Mouse (Mus musculus) stomach, embryonic 15.5 days (tissue): ENCODE results near the gene Myg1. TPM values are rescaled to one million over a fixed set of nuclear protein-coding genes. Genes with fewer than 3 reads are reported as not detected.

Source experiments
- ATAC-seq: fragments of 200-750 bp; cut with Nextera tagmentation; 2 replicates; pipeline ENCODE4 v1.8.0; 2017; ENCODE audit warnings: low read depth, moderate number of reproducible peaks, moderate TSS enrichment; ENCODE audit not compliant: insufficient read depth, low FRiP score
- H3K27ac ChIP-seq: fragments of 300-500 bp; sonication (generic); 2 replicates; pipeline ENCODE4 v1.5.1; 2015; ENCODE audit warnings: mild to moderate bottlenecking, inconsistent platforms
- H3K27me3 ChIP-seq: fragments of 300-500 bp; sonication (generic); replicated peaks from 2 replicates; pipeline ENCODE4 v1.6.1; 2015; ENCODE audit warnings: inconsistent platforms
- H3K36me3 ChIP-seq: fragments of 300-500 bp; sonication (generic); 2 replicates; pipeline ENCODE4 v1.6.1; 2015; ENCODE audit warnings: inconsistent platforms
- H3K4me1 ChIP-seq: fragments of 300-500 bp; sonication (generic); 2 replicates; pipeline ENCODE4 v1.6.1; 2015; ENCODE audit warnings: inconsistent platforms
- H3K4me2 ChIP-seq: fragments of 300-500 bp; sonication (generic); 2 replicates; pipeline ENCODE4 v1.6.1; 2015; ENCODE audit warnings: mild to moderate bottlenecking, inconsistent platforms
- H3K4me3 ChIP-seq: fragments of 300-500 bp; sonication (generic); replicated peaks from 2 replicates; pipeline ENCODE4 v1.5.1; 2015; ENCODE audit warnings: inconsistent platforms
- H3K9ac ChIP-seq: fragments of 300-500 bp; sonication (generic); 2 replicates; pipeline ENCODE4 v1.6.1; 2015; ENCODE audit warnings: inconsistent platforms
- H3K9me3 ChIP-seq: fragments of 300-500 bp; sonication (generic); 2 replicates; pipeline ENCODE4 v1.6.1; 2016; ENCODE audit warnings: inconsistent platforms
- WGBS: fragments of 180-500 bp; shearing (Covaris S2); methylation state at CpG from one replicate; pipeline ENCODE4 v1.1.7; 2015; 5-methylcytosine and 5-hydroxymethylcytosine counted together
- polyA plus RNA-seq: library from polyadenylated mRNA; unstranded; fragments of >200 nt; fragmentation: Nextera tagmentation; extraction: Ambion mirVana; gene quantifications from 2 replicates; pipeline ENCODE4 v1.2.1, GENCODE M21; 2015

The Myg1 gene
- polyA plus RNA-seq, 1 experiment from 2014 or later, result 85.5 TPM

GRCm38 (mm10) chr15:102366238-102366637 is 34.7 kb downstream of the Myg1 start:
- H3K9ac ChIP-seq, result no peak overlapping the region
- H3K9me3 ChIP-seq, result no peaks in the 10 kb centered on the region
- no peaks in the 10 kb centered on the region for H3K36me3 ChIP-seq
- H3K4me2 ChIP-seq, result peak overlapping the region; percentile 55
- H3K27ac ChIP-seq, result no peak overlapping the region
- peaks cover 29% of the 10 kb centered on the region for H3K4me1 ChIP-seq
- 0 out of 2 replicates have a peak, but pooled peaks cover 3% of the 10 kb centered on the region for H3K27me3 ChIP-seq
- WGBS, result 19% methylated on average over 7 of the region's 7 CpGs
- peak overlapping the region; percentile 27 for H3K4me3 ChIP-seq
- ATAC-seq, result no peak

GRCm38 (mm10) chr15:102366733-102367344 is 35.3 kb downstream of the Myg1 start, which contains the start of gene Sp7:
Sp7 (minus strand) TSS chr15:102367182.
- H3K36me3 ChIP-seq, result no peaks in the 10 kb centered on the region
- ATAC-seq, result no peak
- H3K9me3 ChIP-seq, result no peaks in the 10 kb centered on the region
- H3K9ac ChIP-seq, result no peak within 1 kb of the TSS
- 0 out of 2 replicates have a peak, but pooled peaks cover 3% of the 10 kb centered on the region for H3K27me3 ChIP-seq
- peak within 1 kb of the TSS; percentile 27 for H3K4me3 ChIP-seq
- no peak within 1 kb of the TSS for H3K27ac ChIP-seq
- peaks cover 29% of the 10 kb centered on the region for H3K4me1 ChIP-seq
- 6% methylated on average over 15 of the region's 15 CpGs for WGBS
- peak within 1 kb of the TSS; percentile 55 for H3K4me2 ChIP-seq

GRCm38 (mm10) chr15:102369972-102370371 is 38.5 kb downstream of the Myg1 start:
- no peak for ATAC-seq
- Histone ChIP-seq H3K27me3 (0 out of 2 replicates have a peak, but pooled peaks cover 3% of the 10 kb centered on the region), H3K9me3 (no peaks in the 10 kb centered on the region), H3K36me3 (no peaks in the 10 kb centered on the region), H3K4me1 (peaks cover 21% of the 10 kb centered on the region), H3K27ac (peak overlapping the region; percentile 3; the same call in 1 of the 2 replicates), H3K4me2 (peak overlapping the region; percentile 35; the same call in 1 of the 2 replicates), H3K9ac (no peak overlapping the region), H3K4me3 (no peak overlapping the region)
- WGBS, result 14% methylated on average over 13 of the region's 13 CpGs

GRCm38 (mm10) chr15:102370727-102371126 is 39.2 kb downstream of the Myg1 start:
- Histone ChIP-seq H3K4me2 (peak overlapping the region; percentile 35), H3K27me3 (0 out of 2 replicates have a peak, but pooled peaks cover 3% of the 10 kb centered on the region), H3K36me3 (no peaks in the 10 kb centered on the region), H3K4me3 (peak overlapping the region; percentile 16; the same call in 1 of the 2 replicates), H3K4me1 (peaks cover 21% of the 10 kb centered on the region), H3K27ac (peak overlapping the region; percentile 3; the same call in 1 of the 2 replicates), H3K9me3 (no peaks in the 10 kb centered on the region), H3K9ac (no peak overlapping the region)
- 9% methylated on average over 10 of the region's 10 CpGs for WGBS
- ATAC-seq, result peak; percentile 74; the same call in 1 of the 2 replicates

GRCm38 (mm10) chr15:102376453-102377162 is 45.1 kb downstream of the Myg1 start:
- no peaks in the 10 kb centered on the region for H3K9me3 ChIP-seq
- 1% methylated on average over 39 of the region's 43 CpGs for WGBS
- H3K27ac ChIP-seq, result peak overlapping the region; percentile 56; the same call in 1 of the 2 replicates
- H3K4me2 ChIP-seq, result peak overlapping the region; percentile 96
- peak overlapping the region; percentile 60 for H3K4me3 ChIP-seq
- peaks cover 10% of the 10 kb centered on the region for H3K4me1 ChIP-seq
- peak; percentile 78 for ATAC-seq
- H3K9ac ChIP-seq, result peak overlapping the region; percentile 42; the same call in 1 of the 2 replicates
- H3K36me3 ChIP-seq, result no peaks in the 10 kb centered on the region
- no peaks in the 10 kb centered on the region for H3K27me3 ChIP-seq

GRCm38 (mm10) chr15:102377163-102377543 is 45.6 kb downstream of the Myg1 start:
- Histone ChIP-seq H3K4me2 (peak overlapping the region; percentile 96), H3K27me3 (no peaks in the 10 kb centered on the region), H3K4me1 (peaks cover 10% of the 10 kb centered on the region), H3K36me3 (no peaks in the 10 kb centered on the region), H3K9me3 (no peaks in the 10 kb centered on the region), H3K4me3 (peak overlapping the region; percentile 60), H3K27ac (peak overlapping the region; percentile 65; the same call in 1 of the 2 replicates), H3K9ac (peak overlapping the region; percentile 42; the same call in 1 of the 2 replicates)
- peak; percentile 71 for ATAC-seq
- 0% methylated on average over 7 of the region's 7 CpGs for WGBS

- no peak for ATAC-seq
- Histone ChIP-seq H3K4me1 (peaks cover 10% of the 10 kb centered on the region), H3K9ac (no peak overlapping the region), H3K4me3 (0 out of 2 replicates have a peak overlapping the region, but pooled peaks have one; percentile 60), H3K36me3 (no peaks in the 10 kb centered on the region), H3K9me3 (no peaks in the 10 kb centered on the region), H3K27ac (peak overlapping the region; percentile 65), H3K4me2 (peak overlapping the region; percentile 96), H3K27me3 (no peaks in the 10 kb centered on the region)
- WGBS, result 9% methylated on average over 10 of the region's 10 CpGs
Observed at GRCm38 (mm10) chr15:102377810-102378262, 46.3 kb downstream of the Myg1 start.

GRCm38 (mm10) chr15:102381575-102381974 is 50.1 kb downstream of the Myg1 start:
- Histone ChIP-seq H3K27me3 (no peaks in the 10 kb centered on the region), H3K4me3 (no peak overlapping the region), H3K27ac (no peak overlapping the region), H3K9me3 (no peaks in the 10 kb centered on the region), H3K4me2 (no peak overlapping the region), H3K36me3 (no peaks in the 10 kb centered on the region), H3K9ac (no peak overlapping the region), H3K4me1 (peaks cover 10% of the 10 kb centered on the region)
- peak; percentile 53; the same call in 1 of the 2 replicates for ATAC-seq
- 2% methylated on average over 7 of the region's 7 CpGs for WGBS

- 81% methylated on average over 6 of the region's 6 CpGs for WGBS
- no peak overlapping the region for H3K9ac ChIP-seq
- no peaks in the 10 kb centered on the region for H3K36me3 ChIP-seq
- no peak for ATAC-seq
- H3K4me3 ChIP-seq, result no peak overlapping the region
- H3K27ac ChIP-seq, result no peak overlapping the region
- no peaks in the 10 kb centered on the region for H3K27me3 ChIP-seq
- H3K4me1 ChIP-seq, result no peaks in the 10 kb centered on the region
- no peak overlapping the region for H3K4me2 ChIP-seq
- H3K9me3 ChIP-seq, result no peaks in the 10 kb centered on the region
Observed at GRCm38 (mm10) chr15:102383671-102384070, 52.2 kb downstream of the Myg1 start.

- no peaks in the 10 kb centered on the region for H3K4me1 ChIP-seq
- 48% methylated on average over 9 of the region's 9 CpGs for WGBS
- no peak overlapping the region for H3K4me3 ChIP-seq
- no peaks in the 10 kb centered on the region for H3K36me3 ChIP-seq
- no peak overlapping the region for H3K27ac ChIP-seq
- H3K9ac ChIP-seq, result no peak overlapping the region
- H3K4me2 ChIP-seq, result no peak overlapping the region
- H3K9me3 ChIP-seq, result no peaks in the 10 kb centered on the region
- no peaks in the 10 kb centered on the region for H3K27me3 ChIP-seq
- ATAC-seq, result no peak
Observed at GRCm38 (mm10) chr15:102386640-102387039, 55.1 kb downstream of the Myg1 start.
